Mouse (Mus musculus) CH12F3 (cell line): ENCODE results near the gene D330045A20Rik.
"Not testable (repeated sequence)": the region's sequence is repeated elsewhere in the genome, so short reads cannot be mapped to it uniquely, and the experiment has no call there.

ENCODE experiments used
- in situ Hi-C: fragments of 300-500 bp; cut with MboI; formaldehyde crosslinking; loops from 2 replicates; pipeline ENCODE4 v1.14.3; 2020; ENCODE audit warnings: low sequenced_read_pairs

D330045A20Rik gene

GRCm38 (mm10) chrX:139480022-139480894, at the start of gene D330045A20Rik:
TSS of gene D330045A20Rik (plus strand) at chrX:139480367.
- in situ Hi-C loops = no loop called here

GRCm38 (mm10) chrX:139432550-139432949, 47.6 kb upstream of the D330045A20Rik start:
- in situ Hi-C loops = no loop called here

- in situ Hi-C loops = no loop called here
Measured at GRCm38 (mm10) chrX:139435202-139435601, 45.0 kb upstream of the D330045A20Rik start.

- in situ Hi-C loops = not testable (repeated sequence)
Measured at GRCm38 (mm10) chrX:139441057-139441456, 39.1 kb upstream of the D330045A20Rik start.

- in situ Hi-C loops = no loop called here
Measured at GRCm38 (mm10) chrX:139456812-139457211, 23.4 kb upstream of the D330045A20Rik start.

- in situ Hi-C loops = no loop called here
Measured at GRCm38 (mm10) chrX:139482083-139482482, 1.9 kb downstream of the D330045A20Rik start.

- in situ Hi-C loops = no loop called here
Measured at GRCm38 (mm10) chrX:139484974-139485373, 4.8 kb downstream of the D330045A20Rik start.

GRCm38 (mm10) chrX:139516156-139516555, 36.0 kb downstream of the D330045A20Rik start:
- in situ Hi-C loops = no loop called here

- in situ Hi-C loops = no loop called here
Measured at GRCm38 (mm10) chrX:139519251-139519650, 39.1 kb downstream of the D330045A20Rik start.

- in situ Hi-C loops = no loop called here
Measured at GRCm38 (mm10) chrX:139524303-139525091, 44.3 kb downstream of the D330045A20Rik start.

GRCm38 (mm10) chrX:139525724-139526123, 45.6 kb downstream of the D330045A20Rik start:
- in situ Hi-C loops = no loop called here

GRCm38 (mm10) chrX:139526984-139527383, 46.8 kb downstream of the D330045A20Rik start:
- in situ Hi-C loops = no loop called here

GRCm38 (mm10) chrX:139529678-139530077, 49.5 kb downstream of the D330045A20Rik start:
- in situ Hi-C loops = no loop called here

- in situ Hi-C loops = no loop called here
Measured at GRCm38 (mm10) chrX:139532293-139532692, 52.1 kb downstream of the D330045A20Rik start.

GRCm38 (mm10) chrX:139537641-139538397, 57.7 kb downstream of the D330045A20Rik start:
- in situ Hi-C loops = no loop called here

- in situ Hi-C loops = no loop called here
Measured at GRCm38 (mm10) chrX:139543726-139544125, 63.6 kb downstream of the D330045A20Rik start.

- in situ Hi-C loops = no loop called here
Measured at GRCm38 (mm10) chrX:139550456-139550855, 70.3 kb downstream of the D330045A20Rik start.

GRCm38 (mm10) chrX:139552090-139552489, 71.9 kb downstream of the D330045A20Rik start:
- in situ Hi-C loops = no loop called here

- in situ Hi-C loops = no loop called here
Measured at GRCm38 (mm10) chrX:139562255-139562924, 82.2 kb downstream of the D330045A20Rik start.

- in situ Hi-C loops = no loop called here
Measured at GRCm38 (mm10) chrX:139562925-139563461, 82.8 kb downstream of the D330045A20Rik start, which contains the start of gene Rnf128. TSS of gene Rnf128 (plus strand) at chrX:139563316.
